Mouse (Mus musculus): ENCODE measurements at regions not wholly inside any gene's neighbourhood (a gene's known extent, or its start where the extent isn't known, plus 50 kb on each side); places are given as distances from the start of the nearest gene placed in this dataset.
A peak's percentile ranks its signal among the peaks of the same experiment; 100 is the strongest.

GRCm38 (mm10) chr8:6288889-6289288, 1183.7 kb upstream of the Slc10a2 start:
- peak; percentile 93 for DNase-seq (ENCODE audit: low read depth)
- TF ChIP-seq CTCF (IDR thresholded peaks at IDR 0.05; ENCODE audit: borderline replicate concordance, extremely low read depth, insufficient read depth, insufficient read length) (no peak), POLR2A (IDR thresholded peaks at IDR 0.05; ENCODE audit: borderline replicate concordance, extremely low read depth, insufficient read depth, insufficient read length, poor library complexity, severe bottlenecking) (no peak)

DNA sequence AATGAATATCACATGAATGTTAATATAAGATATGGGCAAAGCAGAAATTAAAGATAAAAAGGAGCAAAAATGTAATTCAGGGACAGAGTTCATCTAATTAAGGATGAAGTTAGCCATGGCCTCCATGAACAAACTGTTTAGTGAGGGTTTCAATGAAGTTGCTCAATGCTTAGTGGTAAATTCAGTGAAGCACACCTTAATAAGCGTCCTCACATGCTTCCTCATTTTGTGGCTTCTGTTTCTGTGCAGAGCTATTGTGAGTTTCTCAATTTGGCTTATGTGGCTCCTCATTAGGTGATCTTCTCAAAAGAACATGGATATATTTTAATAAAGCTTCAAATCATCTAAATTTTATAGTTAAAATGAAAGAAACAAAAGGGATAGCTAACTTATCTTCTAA, 1174.8 kb upstream of the Slc10a2 start:
- TF ChIP-seq CTCF (IDR thresholded peaks at IDR 0.05; ENCODE audit: borderline replicate concordance, extremely low read depth, insufficient read depth, insufficient read length) (no peak), POLR2A (IDR thresholded peaks at IDR 0.05; ENCODE audit: borderline replicate concordance, extremely low read depth, insufficient read depth, insufficient read length, poor library complexity, severe bottlenecking) (no peak)
- DNase-seq (ENCODE audit: low read depth): no peak
